ENCODE assay signal across 9 mouse cellular contexts in genomic region chr6:125482427-125482831, GRCm38 (mm10). TPM values are rescaled to one million over a fixed set of nuclear protein-coding genes. Genes with fewer than 3 reads are reported as not detected.
A peak's percentile ranks its signal among the peaks of the same experiment; 100 is the strongest.
DNase-seq lines count a peak whose midpoint lies in the region; ATAC-seq and TF ChIP-seq lines count a peak whose summit lies in the region.
"Had no signal": no experiment of that assay in that cellular context is flagged by ENCODE, and none has a peak within 500 bp of the region (broad histone marks: within the 10 kb centered on the region; RNA-seq: fewer than 3 reads in every experiment).

No protein-coding gene starts in this region.

- H3K9me3 ChIP-seq in hindbrain, embryonic 10.5 days = no peaks in the 10 kb centered on the region
- H3K9me3 ChIP-seq in hindbrain, embryonic 11.5 days (ENCODE audit: control insufficient read depth, low read length) = no peaks in the 10 kb centered on the region
- H3K9me3 ChIP-seq in E14TG2a.4 (ENCODE audit: low read length) = no peaks in the 10 kb centered on the region
- H3K9me3 ChIP-seq in heart, embryonic 15.5 days (replicated peaks) = no peaks in the 10 kb centered on the region

- H3K4me3 ChIP-seq in hindbrain, embryonic 10.5 days = no peak overlapping the region
- H3K4me3 ChIP-seq in hindbrain, embryonic 11.5 days (ENCODE audit: low read depth, low read length) = no peak overlapping the region
- H3K4me3 ChIP-seq in E14TG2a.4 (replicated peaks; ENCODE audit: low read length) = peak overlapping the region; percentile 63
- no peak overlapping the region for H3K4me3 ChIP-seq in heart, embryonic 15.5 days
- peak overlapping the region; percentile 8; the same call in 1 of the 2 replicates for H3K4me3 ChIP-seq in macrophage (ENCODE audit: inconsistent target)
- H3K4me3 ChIP-seq: erythroblast, embryonic 14.5 days had no signal

- DNase-seq in hindbrain, embryonic 10.5 days (ENCODE audit: low spot score) = no peak
- DNase-seq in hindbrain, embryonic 11.5 days (ENCODE audit: low spot score) = no peak
- no peak for DNase-seq in frontal cortex, postnatal 36 days (ENCODE audit: low spot score in 2 of 2)
- no peak for DNase-seq in right cerebral cortex, postnatal 10 days (ENCODE audit: low spot score in 2 of 2)
- DNase-seq in urinary bladder, adult 2 months (ENCODE audit: low spot score) = no peak

- peaks cover 40% of the 10 kb centered on the region for H3K4me1 ChIP-seq in hindbrain, embryonic 10.5 days (replicated peaks)
- H3K4me1 ChIP-seq in hindbrain, embryonic 11.5 days (replicated peaks; ENCODE audit: control insufficient read depth, insufficient read depth, low read length) = 0 out of 2 replicates have a peak, but pooled peaks cover 7% of the 10 kb centered on the region
- peaks cover 97% of the 10 kb centered on the region for H3K4me1 ChIP-seq in E14TG2a.4 (replicated peaks; ENCODE audit: low read depth, low read length)
- H3K4me1 ChIP-seq in heart, embryonic 15.5 days (replicated peaks) = peaks cover 61% of the 10 kb centered on the region

- no peaks in the 10 kb centered on the region for H3K36me3 ChIP-seq in hindbrain, embryonic 10.5 days
- H3K36me3 ChIP-seq in hindbrain, embryonic 11.5 days (ENCODE audit: control insufficient read depth, insufficient read depth, low read length) = no peaks in the 10 kb centered on the region
- H3K36me3 ChIP-seq in E14TG2a.4 (ENCODE audit: insufficient read depth, low read length) (peaks cover 71% of the 10 kb centered on the region), macrophage (ENCODE audit: inconsistent target) (no peaks in the 10 kb centered on the region)
- no peaks in the 10 kb centered on the region for H3K36me3 ChIP-seq in heart, embryonic 15.5 days

- H3K4me2 ChIP-seq in hindbrain, embryonic 11.5 days (replicated peaks; ENCODE audit: low read depth, low read length) = no peak overlapping the region
- peak overlapping the region; percentile 30; the same call in 1 of the 2 replicates for H3K4me2 ChIP-seq in heart, embryonic 15.5 days

- peak overlapping the region; percentile 35; the same call in 1 of the 2 replicates for H3K27ac ChIP-seq in hindbrain, embryonic 10.5 days
- H3K27ac ChIP-seq in hindbrain, embryonic 11.5 days (ENCODE audit: low read depth, low read length) = no peak overlapping the region
- H3K27ac ChIP-seq in heart, embryonic 15.5 days = peak overlapping the region; percentile 84
- H3K27ac ChIP-seq in macrophage = peak overlapping the region; percentile 85

- H3K9ac ChIP-seq in hindbrain, embryonic 11.5 days (ENCODE audit: low read depth, low read length) = no peak overlapping the region
- no peak overlapping the region for H3K9ac ChIP-seq in heart, embryonic 15.5 days

- ATAC-seq in hindbrain, embryonic 11.5 days (ENCODE audit: low FRiP score) = no peak
- ATAC-seq in heart, embryonic 15.5 days (replicated peaks; ENCODE audit: insufficient number of reproducible peaks, insufficient read depth, low FRiP score, low read depth) = no peak

- H3K27me3 ChIP-seq in hindbrain, embryonic 10.5 days (ENCODE audit: insufficient read depth, poor library complexity, severe bottlenecking) = no peaks in the 10 kb centered on the region
- H3K27me3 ChIP-seq in hindbrain, embryonic 11.5 days (ENCODE audit: control insufficient read depth, insufficient read depth, low read length) = no peaks in the 10 kb centered on the region
- H3K27me3 ChIP-seq in E14TG2a.4 (ENCODE audit: insufficient read depth, low read length) = no peaks in the 10 kb centered on the region
- H3K27me3 ChIP-seq in heart, embryonic 15.5 days = peaks cover 8% of the 10 kb centered on the region; the same call in 1 of the 2 replicates

- no peak for TF ChIP-seq CTCF in E14TG2a.4 (conservative IDR thresholded peaks at IDR 0.05; ENCODE audit: low read length)

- 54% methylated on average over 5 of the region's 5 CpGs for WGBS in hindbrain, embryonic 10.5 days
- WGBS in hindbrain, embryonic 11.5 days = 49% methylated on average over 5 of the region's 5 CpGs
- WGBS in heart, embryonic 15.5 days = 58% methylated on average over 5 of the region's 5 CpGs
- 34% methylated on average over 5 of the region's 5 CpGs for WGBS in macrophage (ENCODE audit: missing documents)

- H3K79me2 ChIP-seq in macrophage (ENCODE audit: inconsistent target) = peaks cover 98% of the 10 kb centered on the region

RNA-seq across cellular contexts. Expression of gene Cd9, which starts 12.2 kb away (rescaled TPM):
- polyA plus RNA-seq in hindbrain, embryonic 10.5 days (2016; fragmentation: Nextera tagmentation; extraction: Ambion mirVana) = 35.9 and 39.9 TPM in 2 replicates
- 42.6 and 45.9 TPM in 2 replicates for polyA plus RNA-seq in hindbrain, embryonic 11.5 days (2014; fragmentation: Nextera tagmentation; extraction: Ambion mirVana)
- polyA plus RNA-seq in heart, embryonic 15.5 days (2015; fragmentation: Nextera tagmentation; extraction: Ambion mirVana) = 91.7 and 118 TPM in 2 replicates
- total RNA-seq in macrophage (2018; cell fraction: chromatin; rRNA removed) = 10 to 100 TPM in 13 of 26 experiments, 1 to 10 TPM in 12, under 1 TPM in 1; 0.96 to 52.6 (median 9.9) TPM
- 100 to 1,000 TPM in 13 of 26 experiments, 10 to 100 TPM in 13; 11.8 to 220 (median 99.5) TPM for total RNA-seq in macrophage (2018; cell fraction: cytosol; rRNA removed)
- total RNA-seq in macrophage (2018; cell fraction: nucleus; rRNA removed) = 100 to 1,000 TPM in 8 of 26 experiments, 10 to 100 TPM in 15, 1 to 10 TPM in 3; 8.1 to 185 (median 27.5) TPM
- 296 to 414 TPM (median 359 TPM) in 3 replicates for polyA plus RNA-seq in macrophage (2018)
- polyA plus RNA-seq in urinary bladder, adult 2 months (2012; rRNA removed) = 683 and 894 TPM in 2 replicates
- polyA plus RNA-seq: erythroblast, embryonic 14.5 days had no signal

Comparison
In these comparisons a context has a peak if more than half of its experiments do, and no peak if none do; other contexts are left out.
1. H3K4me3 ChIP-seq: peak in E14TG2a.4 (single experiment) and macrophage (single experiment); none in hindbrain, embryonic 10.5 days (single experiment), hindbrain, embryonic 11.5 days (single experiment) and heart, embryonic 15.5 days (single experiment).